9 mouse cellular contexts compared by ENCODE assay signal in the genomic region with DNA sequence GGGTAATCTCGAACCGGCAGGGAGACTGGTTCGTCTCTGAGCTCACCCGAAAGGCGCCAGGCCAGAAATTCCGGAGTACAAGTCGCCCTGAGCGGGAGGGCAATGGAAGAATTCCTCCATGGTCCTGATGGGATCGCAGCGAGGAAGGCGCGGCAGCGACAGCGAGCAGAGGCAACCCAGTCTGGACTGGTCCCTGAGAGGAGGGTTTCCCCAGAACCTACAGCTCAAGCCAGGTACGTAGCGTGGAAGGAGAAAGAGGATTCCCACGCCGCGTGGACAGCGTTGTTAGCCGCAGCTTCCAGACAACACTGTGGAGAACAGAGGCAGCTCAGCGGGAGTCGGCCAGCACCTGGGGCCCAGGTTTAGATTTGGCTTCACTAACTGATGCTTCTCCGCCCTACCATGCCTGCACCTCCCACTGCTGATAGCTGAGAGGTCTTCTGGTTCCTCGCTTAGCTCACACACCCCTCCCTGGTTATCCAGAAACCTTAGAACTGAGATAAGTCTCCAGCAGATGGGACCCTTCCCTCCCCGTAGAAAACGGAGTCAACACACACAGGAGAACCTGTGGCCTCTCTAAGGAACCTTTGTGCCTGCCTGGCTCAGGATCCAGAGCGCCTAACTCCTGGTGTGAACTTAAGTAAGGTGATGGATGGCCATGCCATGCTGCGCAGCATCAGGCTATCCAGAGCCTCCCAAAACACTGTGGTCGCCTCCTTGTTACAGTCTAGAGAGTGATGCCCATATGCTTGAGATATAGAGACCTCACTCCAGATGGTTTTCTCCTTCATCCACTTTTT. TPM values are rescaled to one million over a fixed set of nuclear protein-coding genes. Genes with fewer than 3 reads are reported as not detected.
DNase-seq lines count a peak whose midpoint lies in the region; ATAC-seq and TF ChIP-seq lines count a peak whose summit lies in the region.
"Had no signal": no experiment of that assay in that cellular context is flagged by ENCODE, and none has a peak within 500 bp of the region (broad histone marks: within the 10 kb centered on the region; RNA-seq: fewer than 3 reads in every experiment).

No protein-coding gene starts in this region.

- ATAC-seq in heart, embryonic 16.5 days (replicated peaks; ENCODE audit: extremely low read depth, insufficient read depth, low FRiP score): no peak
- peak; percentile 84 for ATAC-seq in neural tube, embryonic 13.5 days (ENCODE audit: low read depth)
- no peak for ATAC-seq in erythroblast, adult 5-6 weeks (replicated peaks; ENCODE audit: low FRiP score, poor library complexity, severe bottlenecking)
- ATAC-seq: Patski had no signal

- peaks cover 12% of the 10 kb centered on the region for H3K27me3 ChIP-seq in heart, embryonic 16.5 days (ENCODE audit: control insufficient read depth, insufficient read depth, low read length)
- H3K27me3 ChIP-seq in neural tube, embryonic 13.5 days: peaks cover 8% of the 10 kb centered on the region

- peak overlapping the region; percentile 58 for H3K9ac ChIP-seq in heart, embryonic 16.5 days (ENCODE audit: low read length)
- H3K9ac ChIP-seq in neural tube, embryonic 13.5 days: peak overlapping the region; percentile 77

- peak in 1 of 2 experiments; percentile 12 for DNase-seq in layer of hippocampus, adult 2 months (ENCODE audit: low spot score in 2 of 2)
- no peak for DNase-seq in layer of hippocampus, adult 9-10 months (ENCODE audit: low spot score)
- peak; percentile 58 for DNase-seq in cerebellum, postnatal 14 days
- DNase-seq in left cerebral cortex, postnatal 25 days (ENCODE audit: low spot score in 2 of 2): peak; percentile 48
- no peak for DNase-seq in natural killer cell, adult 2 months (ENCODE audit: low spot score in 2 of 2)

- intact Hi-C loops in left cerebral cortex, postnatal 25 days (cut with DNase I): no loop called here

- 3% methylated on average over 30 of the region's 30 CpGs for WGBS in heart, embryonic 16.5 days
- 2% methylated on average over 30 of the region's 30 CpGs for WGBS in neural tube, embryonic 13.5 days

- no peak for TF ChIP-seq CTCF in layer of hippocampus, adult 2 months (conservative IDR thresholded peaks at IDR 0.05)

- H3K27ac ChIP-seq in layer of hippocampus, adult 2 months: peak overlapping the region; percentile 84
- H3K27ac ChIP-seq in heart, embryonic 16.5 days (ENCODE audit: low read length): no peak overlapping the region
- H3K27ac ChIP-seq in neural tube, embryonic 13.5 days (replicated peaks): peak overlapping the region; percentile 73

- H3K36me3 ChIP-seq in heart, embryonic 16.5 days (ENCODE audit: control insufficient read depth, insufficient read depth): no peaks in the 10 kb centered on the region
- no peaks in the 10 kb centered on the region for H3K36me3 ChIP-seq in neural tube, embryonic 13.5 days

- peaks cover 7% of the 10 kb centered on the region; the same call in 1 of the 2 replicates for H3K4me1 ChIP-seq in heart, embryonic 16.5 days (ENCODE audit: control insufficient read depth, insufficient read depth, low read length)
- H3K4me1 ChIP-seq in neural tube, embryonic 13.5 days (replicated peaks): peaks cover 17% of the 10 kb centered on the region

- peak overlapping the region; percentile 75 for H3K4me3 ChIP-seq in layer of hippocampus, adult 2 months
- peak overlapping the region; percentile 63 for H3K4me3 ChIP-seq in heart, embryonic 16.5 days (ENCODE audit: low read length)
- H3K4me3 ChIP-seq in neural tube, embryonic 13.5 days: peak overlapping the region; percentile 64

- peak overlapping the region; percentile 99 for H3K4me2 ChIP-seq in heart, embryonic 16.5 days (ENCODE audit: low read depth, low read length)
- H3K4me2 ChIP-seq in neural tube, embryonic 13.5 days: peak overlapping the region; percentile 81

- no peaks in the 10 kb centered on the region for H3K9me3 ChIP-seq in heart, embryonic 16.5 days (replicated peaks; ENCODE audit: control insufficient read depth, low read length)
- H3K9me3 ChIP-seq in neural tube, embryonic 13.5 days: no peaks in the 10 kb centered on the region

RNA-seq across cellular contexts. Expression of a gene that starts 0.6 kb away (rescaled TPM):
- 10 to 100 TPM; 46.5 to 48.5 TPM for total RNA-seq in layer of hippocampus, adult 2 months (2021)
- 0.03 and 0.19 TPM in 2 replicates for polyA plus RNA-seq in heart, embryonic 16.5 days (2015; fragmentation: Nextera tagmentation; extraction: Ambion mirVana)
- 10 to 100 TPM; 31.5 to 31.7 TPM for total RNA-seq in left cerebral cortex, postnatal 25 days (2021)
- 9.9 and 10.3 TPM in 2 replicates for polyA plus RNA-seq in neural tube, embryonic 13.5 days (2015; fragmentation: Nextera tagmentation; extraction: Ambion mirVana)
- not detected in 2 replicates for total RNA-seq in erythroblast, adult 5-6 weeks (2015; ENCODE audit: low replicate concordance)
- not detected in 2 replicates for total RNA-seq in erythroblast, adult 5-6 weeks (2017; ENCODE audit: low replicate concordance)
- polyA plus RNA-seq: Patski had no signal

RNA-seq across cellular contexts. Expression of a gene that starts 1.5 kb away (rescaled TPM):
- 10 to 100 TPM; 18.6 to 18.7 TPM for total RNA-seq in layer of hippocampus, adult 2 months (2021)
- 0.15 TPM in 1 of 2 replicates, not detected in the other for polyA plus RNA-seq in heart, embryonic 16.5 days (2015; fragmentation: Nextera tagmentation; extraction: Ambion mirVana)
- total RNA-seq in left cerebral cortex, postnatal 25 days (2021): 10 to 100 TPM; 11.7 to 12.5 TPM
- 7.6 and 10.7 TPM in 2 replicates for polyA plus RNA-seq in neural tube, embryonic 13.5 days (2015; fragmentation: Nextera tagmentation; extraction: Ambion mirVana)
- not detected in 2 replicates for total RNA-seq in erythroblast, adult 5-6 weeks (2015; ENCODE audit: low replicate concordance)
- not detected in 2 replicates for total RNA-seq in erythroblast, adult 5-6 weeks (2017; ENCODE audit: low replicate concordance)
- polyA plus RNA-seq: Patski had no signal

Comparison
In these comparisons a context has a peak if more than half of its experiments do, and no peak if none do; other contexts are left out.
1. DNase-seq: peak in cerebellum, postnatal 14 days (2 of 2) and left cerebral cortex, postnatal 25 days (2 of 2); none in layer of hippocampus, adult 9-10 months (single experiment) and natural killer cell, adult 2 months (0 of 2).
2. RNA of a gene that starts 0.6 kb away (total RNA-seq): 46.5 to 48.5 TPM in layer of hippocampus, adult 2 months and 31.5 to 31.7 TPM in left cerebral cortex, postnatal 25 days; not detected in erythroblast, adult 5-6 weeks; every median in the first group is over 10 times any median in the second.
3. RNA of a gene that starts 1.5 kb away (total RNA-seq): 18.6 to 18.7 TPM in layer of hippocampus, adult 2 months and 11.7 to 12.5 TPM in left cerebral cortex, postnatal 25 days; not detected in erythroblast, adult 5-6 weeks; every median in the first group is over 10 times any median in the second.
4. Peak in every context shown above with its lines, with median percentiles within 50 percentile points of each other: H3K4me3 ChIP-seq.